Mouse (Mus musculus): ENCODE data around the gene Chmp4b.

DNA sequence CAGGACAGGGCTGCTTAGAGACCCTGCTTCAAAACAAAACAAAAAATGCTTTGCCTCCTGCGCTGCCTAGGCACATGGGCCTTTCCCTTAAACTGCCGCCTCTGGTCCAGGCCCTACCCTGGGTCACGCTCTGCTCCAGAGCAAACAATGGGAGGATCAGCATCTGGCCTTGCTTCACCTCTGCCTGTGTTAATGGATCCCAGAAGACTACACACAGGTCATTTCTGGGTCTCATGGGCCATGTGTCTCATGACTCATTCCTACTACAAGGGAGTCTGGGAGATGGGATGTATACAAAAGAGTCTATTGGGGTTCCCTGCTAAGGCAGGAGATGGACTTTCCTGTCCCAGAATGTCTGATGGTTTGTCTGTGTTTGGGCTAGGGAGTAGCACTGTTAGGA, 45.2 kb downstream of the Chmp4b start:
- TF ChIP-seq CTCF (IDR thresholded peaks at IDR 0.05; ENCODE audit: low read depth), result no peak
- TF ChIP-seq EP300 (IDR thresholded peaks at IDR 0.05; ENCODE audit: low read depth), result no peak

All from liver, postnatal 0 days (tissue).